Mouse (Mus musculus) heart, embryonic 11.5 days (tissue): Measurements from ENCODE around the gene Ttc22. TPM values are rescaled to one million over a fixed set of nuclear protein-coding genes. Genes with fewer than 3 reads are reported as not detected.

Experiments
- ATAC-seq: fragments of 200-750 bp; cut with Nextera tagmentation; replicated peaks from 2 replicates; pipeline ENCODE4 v1.8.0; 2017; ENCODE audit warnings: moderate library complexity; ENCODE audit not compliant: insufficient number of reproducible peaks, low FRiP score, low TSS enrichment
- H3K27ac ChIP-seq: fragments of 300-500 bp; sonication (generic); 2 replicates; pipeline ENCODE4 v1.5.1; 2014; ENCODE audit warnings: mild to moderate bottlenecking, low read depth, low read length
- H3K27me3 ChIP-seq: fragments of 300-500 bp; sonication (generic); 2 replicates; pipeline ENCODE4 v1.6.1; 2014; ENCODE audit warnings: mild to moderate bottlenecking, low read length, mixed read lengths; ENCODE audit not compliant: control insufficient read depth, insufficient read depth
- H3K36me3 ChIP-seq: fragments of 300-500 bp; sonication (generic); 2 replicates; pipeline ENCODE4 v1.6.1; 2014; ENCODE audit warnings: mild to moderate bottlenecking, low read length, moderate library complexity, mixed read lengths; ENCODE audit not compliant: control insufficient read depth, insufficient read depth
- H3K4me1 ChIP-seq: fragments of 300-500 bp; sonication (generic); 2 replicates; pipeline ENCODE4 v1.6.1; 2014; ENCODE audit warnings: low read length; ENCODE audit not compliant: control insufficient read depth, insufficient read depth
- H3K4me2 ChIP-seq: fragments of 300-500 bp; sonication (generic); 2 replicates; pipeline ENCODE4 v1.6.1; 2014; ENCODE audit warnings: mild to moderate bottlenecking, moderate library complexity
- H3K4me3 ChIP-seq: fragments of 300-500 bp; sonication (generic); 2 replicates; pipeline ENCODE4 v1.5.1; 2014; ENCODE audit warnings: low read depth, low read length
- H3K9ac ChIP-seq: fragments of 300-500 bp; sonication (generic); 2 replicates; pipeline ENCODE4 v1.6.1; 2014; ENCODE audit warnings: mild to moderate bottlenecking, low read depth, low read length, moderate library complexity
- H3K9me3 ChIP-seq: fragments of 300-500 bp; sonication (generic); replicated peaks from 2 replicates; pipeline ENCODE4 v1.6.1; 2016; ENCODE audit warnings: low read length; ENCODE audit not compliant: control insufficient read depth
- WGBS: fragments of 180-500 bp; shearing (Covaris S2); extraction: QIAGEN DNeasy Blood & Tissue Kit; methylation state at CpG from one replicate; pipeline ENCODE4 v1.1.7; 2014; ENCODE audit not compliant: insufficient replicate concordance; 5-methylcytosine and 5-hydroxymethylcytosine counted together
- polyA plus RNA-seq: library from polyadenylated mRNA; unstranded; fragments of >200 nt; fragmentation: Nextera tagmentation; extraction: Ambion mirVana; gene quantifications from 2 replicates; pipeline ENCODE4 v1.2.1, GENCODE M21; 2014

Ttc22 gene
- polyA plus RNA-seq, 1 experiment from 2014 or later = 0.43 TPM

- H3K4me2 ChIP-seq = peak overlapping the region; percentile 86
- no peaks in the 10 kb centered on the region for H3K9me3 ChIP-seq
- peaks cover 5% of the 10 kb centered on the region; the same call in 1 of the 2 replicates for H3K4me1 ChIP-seq
- H3K27me3 ChIP-seq = no peaks in the 10 kb centered on the region
- no peak overlapping the region for H3K9ac ChIP-seq
- peaks cover 8% of the 10 kb centered on the region; the same call in 1 of the 2 replicates for H3K36me3 ChIP-seq
- WGBS = 37% methylated on average over 3 of the region's 3 CpGs
- ATAC-seq = no peak
- H3K27ac ChIP-seq = no peak overlapping the region
- H3K4me3 ChIP-seq = peak overlapping the region; percentile 92
These were observed 56.9 kb downstream of the Ttc22 start for GRCm38 (mm10) chr4:106679152-106679551.

- Histone ChIP-seq H3K36me3 (peaks cover 7% of the 10 kb centered on the region; the same call in 1 of the 2 replicates), H3K27me3 (no peaks in the 10 kb centered on the region), H3K9me3 (no peaks in the 10 kb centered on the region), H3K4me1 (peaks cover 5% of the 10 kb centered on the region; the same call in 1 of the 2 replicates), H3K9ac (no peak overlapping the region), H3K4me3 (no peak overlapping the region), H3K4me2 (no peak overlapping the region), H3K27ac (no peak overlapping the region)
- no peak for ATAC-seq
- 54% methylated on average over 2 of the region's 2 CpGs for WGBS
These were observed 58.7 kb downstream of the Ttc22 start for GRCm38 (mm10) chr4:106680955-106681354.

DNA sequence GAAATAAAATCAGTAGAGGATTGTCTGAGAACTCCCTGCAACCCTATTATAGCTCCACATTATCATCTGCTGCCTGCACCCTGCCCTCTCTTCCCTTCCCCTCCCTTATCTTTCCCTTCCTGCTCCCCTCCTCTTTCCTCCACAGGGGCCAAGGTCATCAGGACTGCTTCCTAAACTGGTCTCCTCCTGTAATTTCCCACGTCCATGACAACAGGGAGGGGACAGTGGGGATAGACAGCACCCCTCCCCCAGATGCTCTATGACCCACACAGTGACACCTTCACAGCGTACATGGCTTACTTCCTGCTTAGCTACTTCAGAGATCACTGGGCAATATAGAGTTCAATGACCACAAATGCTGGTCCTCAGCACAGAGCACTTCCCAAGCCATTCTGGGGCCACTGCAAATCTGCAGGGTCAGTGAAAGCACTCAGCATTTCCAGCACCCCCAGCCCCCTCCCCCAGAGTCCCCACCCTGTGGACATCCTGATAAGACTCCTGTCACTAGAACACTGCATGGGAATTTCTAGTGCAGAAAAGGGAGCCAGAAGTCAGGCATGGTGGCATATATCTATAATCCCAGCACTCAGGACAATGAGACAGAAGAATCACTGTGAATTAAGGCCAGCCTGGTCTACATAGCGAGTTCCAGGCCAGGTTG is 66.5 kb downstream of the Ttc22 start:
- peak; percentile 57 for ATAC-seq
- H3K27me3 ChIP-seq = no peaks in the 10 kb centered on the region
- H3K36me3 ChIP-seq = no peaks in the 10 kb centered on the region
- H3K9ac ChIP-seq = no peak overlapping the region
- no peak overlapping the region for H3K4me3 ChIP-seq
- H3K4me2 ChIP-seq = no peak overlapping the region
- H3K27ac ChIP-seq = peak overlapping the region; percentile 41
- no peaks in the 10 kb centered on the region for H3K9me3 ChIP-seq
- WGBS = 30% methylated on average over 3 of the region's 3 CpGs
- 0 out of 2 replicates have a peak, but pooled peaks cover 2% of the 10 kb centered on the region for H3K4me1 ChIP-seq

Other genes starting within 250 kb of the Ttc22 start
- 0.35 and 0.92 TPM in 2 replicates for gene Pcsk9, start 158.1 kb upstream of the Ttc22 start, polyA plus RNA-seq
- gene Bsnd, start 130.1 kb upstream of the Ttc22 start, polyA plus RNA-seq = not detected in 2 replicates
- gene Dhcr24, start 61.4 kb upstream of the Ttc22 start, polyA plus RNA-seq = 16.1 and 22.1 TPM in 2 replicates
- 0.34 and 1.3 TPM in 2 replicates for gene Lexm, start 5.2 kb upstream of the Ttc22 start, polyA plus RNA-seq
- 11.3 and 12.2 TPM in 2 replicates for gene Pars2, start 28.6 kb downstream of the Ttc22 start, polyA plus RNA-seq
- 54.2 and 62.5 TPM in 2 replicates for gene Ttc4, start 56.5 kb downstream of the Ttc22 start, polyA plus RNA-seq
- gene Mroh7, start 108.5 kb downstream of the Ttc22 start, polyA plus RNA-seq = 0.17 and 0.38 TPM in 2 replicates
- gene Fam151a, start 111.5 kb downstream of the Ttc22 start, polyA plus RNA-seq = 0.11 TPM in 1 of 2 replicates, not detected in the other
- gene Acot11, start 182.6 kb downstream of the Ttc22 start, polyA plus RNA-seq = 3.0 and 4.3 TPM in 2 replicates